8 mouse cellular contexts compared by ENCODE assay signal in genomic region chr4:42999451-43000140, GRCm38 (mm10). TPM values are rescaled to one million over a fixed set of nuclear protein-coding genes. Genes with fewer than 3 reads are reported as not detected.
A peak's percentile ranks its signal among the peaks of the same experiment; 100 is the strongest.
DNase-seq lines count a peak whose midpoint lies in the region; ATAC-seq and TF ChIP-seq lines count a peak whose summit lies in the region.

No protein-coding gene starts in this region.

- peak overlapping the region; percentile 68 to 78 for H3K4me3 ChIP-seq in MEL (ENCODE audit: control insufficient read depth in 1 of 2, insufficient read depth in 1 of 2, low read depth in 2 of 2, low read length in 2 of 2)
- peak overlapping the region; percentile 82 for H3K4me3 ChIP-seq in forebrain, postnatal 0 days (ENCODE audit: low read depth, low read length)
- H3K4me3 ChIP-seq in lung, embryonic 16.5 days (ENCODE audit: low read length): peak overlapping the region; percentile 95
- H3K4me3 ChIP-seq in thymus, adult 2 months (ENCODE audit: control insufficient read depth, insufficient read depth, low read length): peak overlapping the region; percentile 100

- H3K4me1 ChIP-seq in MEL (ENCODE audit: control insufficient read depth in 1 of 2, insufficient read depth in 2 of 2, low read length in 2 of 2): peaks cover 3 to 13% of the 10 kb centered on the region in 2 experiments; a peak in 3 of 4 replicates
- H3K4me1 ChIP-seq in forebrain, postnatal 0 days (ENCODE audit: insufficient read depth): peaks cover 18% of the 10 kb centered on the region
- H3K4me1 ChIP-seq in lung, embryonic 16.5 days (replicated peaks; ENCODE audit: control insufficient read depth, insufficient read depth, low read length): peaks cover 19% of the 10 kb centered on the region
- peaks cover 4% of the 10 kb centered on the region for H3K4me1 ChIP-seq in thymus, adult 2 months (replicated peaks; ENCODE audit: control insufficient read depth, insufficient read depth, low read length)

- peak overlapping the region; percentile 83 for H3K9ac ChIP-seq in MEL (ENCODE audit: control insufficient read depth, low read depth, low read length, poor library complexity, severe bottlenecking)
- peak overlapping the region; percentile 97 for H3K9ac ChIP-seq in forebrain, postnatal 0 days
- peak overlapping the region; percentile 97 for H3K9ac ChIP-seq in lung, embryonic 16.5 days (ENCODE audit: low read length)

- H3K27ac ChIP-seq in MEL (ENCODE audit: control insufficient read depth, low read depth, low read length): peak overlapping the region; percentile 91
- H3K27ac ChIP-seq in forebrain, postnatal 0 days (ENCODE audit: low read depth, low read length): peak overlapping the region; percentile 98
- peak overlapping the region; percentile 99 for H3K27ac ChIP-seq in lung, embryonic 16.5 days (ENCODE audit: low read length)
- H3K27ac ChIP-seq in thymus, adult 2 months (ENCODE audit: control insufficient read depth, insufficient read depth, low read length): peak overlapping the region; percentile 85

- peak in 2 of 3 experiments; percentile 26 to 53; a peak in 5 of 6 replicates for TF ChIP-seq CTCF in MEL (IDR thresholded peaks at IDR 0.05 in 2 of 3, conservative IDR thresholded peaks at IDR 0.05 in 1 of 3; ENCODE audit: control insufficient read depth in 1 of 3, insufficient read depth in 1 of 3, low read depth in 2 of 3, low read length in 3 of 3, poor library complexity in 1 of 3, severe bottlenecking in 1 of 3)
- no peak; the same call in 1 of the 2 replicates for TF ChIP-seq CTCF in forebrain, postnatal 0 days (IDR thresholded peaks at IDR 0.05; ENCODE audit: low read depth)
- TF ChIP-seq CTCF in thymus, adult 2 months (IDR thresholded peaks at IDR 0.05; ENCODE audit: borderline replicate concordance, control insufficient read depth, extremely low read depth, insufficient read depth, low read length, poor library complexity): 0 out of 2 replicates have a peak, but pooled peaks have one; percentile 27

- ATAC-seq in forebrain, postnatal 0 days: peak; percentile 44
- ATAC-seq in lung, embryonic 16.5 days (ENCODE audit: low read depth): peak; percentile 86

- peak; percentile 87 for DNase-seq in MEL (ENCODE audit: low read depth, low spot score)
- DNase-seq in cerebellum, adult 18-20 months: peak; percentile 68 to 78
- DNase-seq in forebrain, postnatal 0 days: peak; percentile 80
- DNase-seq in heart, postnatal 4 days: peak; percentile 77
- DNase-seq in layer of hippocampus, adult 9-10 months (ENCODE audit: low spot score): peak; percentile 37
- DNase-seq in ovary, adult 18-20 months (ENCODE audit: low spot score): peak; percentile 75
- peak; percentile 73 for DNase-seq in thymus, adult 2 months

- peak overlapping the region; percentile 58 for H3K4me2 ChIP-seq in forebrain, postnatal 0 days (ENCODE audit: low read depth)
- peak overlapping the region; percentile 87 for H3K4me2 ChIP-seq in lung, embryonic 16.5 days (ENCODE audit: low read depth, low read length)

- H3K9me3 ChIP-seq in MEL (replicated peaks; ENCODE audit: insufficient read depth, low read length): no peaks in the 10 kb centered on the region
- H3K9me3 ChIP-seq in forebrain, postnatal 0 days (ENCODE audit: low read length): no peaks in the 10 kb centered on the region
- H3K9me3 ChIP-seq in lung, embryonic 16.5 days (ENCODE audit: control insufficient read depth, low read length): no peaks in the 10 kb centered on the region

- H3K27me3 ChIP-seq in MEL (ENCODE audit: control insufficient read depth in 1 of 2, insufficient read depth in 2 of 2, low read length in 2 of 2): no peaks in the 10 kb centered on the region
- H3K27me3 ChIP-seq in forebrain, postnatal 0 days (ENCODE audit: insufficient read depth, low read length): no peaks in the 10 kb centered on the region
- no peaks in the 10 kb centered on the region for H3K27me3 ChIP-seq in lung, embryonic 16.5 days (ENCODE audit: control insufficient read depth, insufficient read depth, low read depth, low read length)
- H3K27me3 ChIP-seq in thymus, adult 2 months (ENCODE audit: control insufficient read depth, insufficient read depth, low read length): no peaks in the 10 kb centered on the region

- H3K79me2 ChIP-seq in MEL (ENCODE audit: control insufficient read depth, insufficient read depth, low read length, poor library complexity): peaks cover 36% of the 10 kb centered on the region

- WGBS in forebrain, postnatal 0 days: 3% methylated on average over 45 of the region's 51 CpGs
- 0% methylated on average over 38 of the region's 51 CpGs for WGBS in lung, embryonic 16.5 days
- WGBS in thymus, adult 2 months: under 1% methylated on average over 51 of the region's 51 CpGs

- peaks cover 17 to 25% of the 10 kb centered on the region in 2 experiments for H3K36me3 ChIP-seq in MEL (ENCODE audit: control insufficient read depth in 1 of 2, insufficient read depth in 2 of 2, low read length in 2 of 2)
- H3K36me3 ChIP-seq in forebrain, postnatal 0 days (ENCODE audit: insufficient read depth): peaks cover 14% of the 10 kb centered on the region; the same call in 1 of the 2 replicates
- H3K36me3 ChIP-seq in lung, embryonic 16.5 days (ENCODE audit: control insufficient read depth, insufficient read depth, low read length): peaks cover 11% of the 10 kb centered on the region
- peaks cover 11% of the 10 kb centered on the region for H3K36me3 ChIP-seq in thymus, adult 2 months (ENCODE audit: control insufficient read depth, insufficient read depth, low read length)

- TF ChIP-seq EP300 in MEL (IDR thresholded peaks at IDR 0.05; ENCODE audit: low read depth in 1 of 2, low read length in 2 of 2): no peak

- TF ChIP-seq POLR2A in MEL (IDR thresholded peaks at IDR 0.05; ENCODE audit: control insufficient read depth in 1 of 2, insufficient read depth in 1 of 2, low read depth in 1 of 2, low read length in 2 of 2, poor library complexity in 1 of 2): peak; percentile 59 to 69; a peak in 1 of 4 replicates
- no peak for TF ChIP-seq POLR2A in thymus, adult 2 months (IDR thresholded peaks at IDR 0.05; ENCODE audit: control insufficient read depth, extremely low read depth, insufficient read depth, low read length, poor library complexity)

- TF ChIP-seq RAD21 in MEL (IDR thresholded peaks at IDR 0.05; ENCODE audit: low read depth, low read length): no peak

TF ChIP-seq in MEL, 35 proteins besides CTCF, POLR2A, EP300 and RAD21 (continues in another document):
- TF ChIP-seq ZMIZ1 (IDR thresholded peaks at IDR 0.05; ENCODE audit: low read depth, low read length) (peak; percentile 56; the same call in 1 of the 2 replicates), ETS1 (IDR thresholded peaks at IDR 0.05; ENCODE audit: low read depth, low read length) (no peak), SMC3 (IDR thresholded peaks at IDR 0.05; ENCODE audit: low read depth, low read length) (no peak), KAT2A (conservative IDR thresholded peaks at IDR 0.05; ENCODE audit: low read depth, low read length) (no peak; the same call in 1 of the 2 replicates)

RNA-seq across cellular contexts. Expression of gene Vcp, which starts 0.7 kb away (rescaled TPM):
- total RNA-seq in MEL (2012; rRNA removed): 264 and 319 TPM in 2 replicates
- 100 to 1,000 TPM; 420 to 792 TPM for polyA plus RNA-seq in MEL (2012; ENCODE audit: insufficient read depth in 1 of 2, insufficient read length in 2 of 2, low read depth in 1 of 2, low replicate concordance in 2 of 2, missing spikeins in 1 of 2)
- total RNA-seq in forebrain, postnatal 0 days (2014; rRNA removed): 221 and 255 TPM in 2 replicates
- 357 and 443 TPM in 2 replicates for polyA plus RNA-seq in forebrain, postnatal 0 days (2015; fragmentation: Nextera tagmentation; extraction: Ambion mirVana)
- 100 to 1,000 TPM; 291 to 295 TPM for total RNA-seq in heart, postnatal 4 days (2021)
- 482 and 519 TPM in 2 replicates for polyA plus RNA-seq in lung, embryonic 16.5 days (2015; fragmentation: Nextera tagmentation; extraction: Ambion mirVana)
- polyA plus RNA-seq in thymus, adult 2 months (2012; rRNA removed): 126 and 169 TPM in 2 replicates

RNA-seq across cellular contexts. Expression of gene Fancg, which starts 10.7 kb away (rescaled TPM):
- 10.1 and 11.4 TPM in 2 replicates for total RNA-seq in MEL (2012; rRNA removed)
- polyA plus RNA-seq in MEL (2012; ENCODE audit: insufficient read depth in 1 of 2, insufficient read length in 2 of 2, low read depth in 1 of 2, low replicate concordance in 2 of 2, missing spikeins in 1 of 2): 10 to 100 TPM in 1 of 2 experiments, not detected in 1; 24.6 TPM
- total RNA-seq in forebrain, postnatal 0 days (2014; rRNA removed): 12.8 and 21.8 TPM in 2 replicates
- 10.9 and 12.4 TPM in 2 replicates for polyA plus RNA-seq in forebrain, postnatal 0 days (2015; fragmentation: Nextera tagmentation; extraction: Ambion mirVana)
- 1 to 10 TPM; 7.4 to 8.2 TPM for total RNA-seq in heart, postnatal 4 days (2021)
- polyA plus RNA-seq in lung, embryonic 16.5 days (2015; fragmentation: Nextera tagmentation; extraction: Ambion mirVana): 22.5 and 24.1 TPM in 2 replicates
- 50.0 and 59.1 TPM in 2 replicates for polyA plus RNA-seq in thymus, adult 2 months (2012; rRNA removed)

RNA-seq across cellular contexts. Expression of gene Pigo, which starts 26.0 kb away (rescaled TPM):
- 22.3 TPM in 2 replicates for total RNA-seq in MEL (2012; rRNA removed)
- polyA plus RNA-seq in MEL (2012; ENCODE audit: insufficient read depth in 1 of 2, insufficient read length in 2 of 2, low read depth in 1 of 2, low replicate concordance in 2 of 2, missing spikeins in 1 of 2): 10 to 100 TPM in 1 of 2 experiments, not detected in 1; 36.1 TPM
- total RNA-seq in forebrain, postnatal 0 days (2014; rRNA removed): 15.6 and 20.3 TPM in 2 replicates
- polyA plus RNA-seq in forebrain, postnatal 0 days (2015; fragmentation: Nextera tagmentation; extraction: Ambion mirVana): 16.5 and 21.9 TPM in 2 replicates
- total RNA-seq in heart, postnatal 4 days (2021): 10 to 100 TPM; 24.7 to 24.9 TPM
- 21.8 and 24.8 TPM in 2 replicates for polyA plus RNA-seq in lung, embryonic 16.5 days (2015; fragmentation: Nextera tagmentation; extraction: Ambion mirVana)
- polyA plus RNA-seq in thymus, adult 2 months (2012; rRNA removed): 47.4 and 54.5 TPM in 2 replicates

RNA-seq across cellular contexts. Expression of gene 1700022I11Rik, which starts 30.2 kb away (rescaled TPM):
- total RNA-seq in MEL (2012; rRNA removed): 0.54 and 0.65 TPM in 2 replicates
- polyA plus RNA-seq in MEL (2012; ENCODE audit: insufficient read depth in 1 of 2, insufficient read length in 2 of 2, low read depth in 1 of 2, low replicate concordance in 2 of 2, missing spikeins in 1 of 2): under 1 TPM in 1 of 2 experiments, not detected in 1; 0.39 TPM
- not detected in 2 replicates for total RNA-seq in forebrain, postnatal 0 days (2014; rRNA removed)
- polyA plus RNA-seq in forebrain, postnatal 0 days (2015; fragmentation: Nextera tagmentation; extraction: Ambion mirVana): 0.23 and 0.63 TPM in 2 replicates
- total RNA-seq in heart, postnatal 4 days (2021): not detected
- 0.44 and 0.53 TPM in 2 replicates for polyA plus RNA-seq in lung, embryonic 16.5 days (2015; fragmentation: Nextera tagmentation; extraction: Ambion mirVana)
- polyA plus RNA-seq in thymus, adult 2 months (2012; rRNA removed): not detected in 2 replicates

RNA-seq across cellular contexts. Expression of gene Stoml2, which starts 31.9 kb away (rescaled TPM):
- 384 and 391 TPM in 2 replicates for total RNA-seq in MEL (2012; rRNA removed)
- 100 to 1,000 TPM in 1 of 2 experiments, not detected in 1; 480 TPM for polyA plus RNA-seq in MEL (2012; ENCODE audit: insufficient read depth in 1 of 2, insufficient read length in 2 of 2, low read depth in 1 of 2, low replicate concordance in 2 of 2, missing spikeins in 1 of 2)
- total RNA-seq in forebrain, postnatal 0 days (2014; rRNA removed): 94.4 and 120 TPM in 2 replicates
- polyA plus RNA-seq in forebrain, postnatal 0 days (2015; fragmentation: Nextera tagmentation; extraction: Ambion mirVana): 233 and 240 TPM in 2 replicates
- total RNA-seq in heart, postnatal 4 days (2021): 100 to 1,000 TPM; 101 to 107 TPM
- 286 and 289 TPM in 2 replicates for polyA plus RNA-seq in lung, embryonic 16.5 days (2015; fragmentation: Nextera tagmentation; extraction: Ambion mirVana)
- 71.2 and 78.5 TPM in 2 replicates for polyA plus RNA-seq in thymus, adult 2 months (2012; rRNA removed)

Comparison
In these comparisons a context has a peak if more than half of its experiments do, and no peak if none do; other contexts are left out.
1. Peak in every context shown above with its lines: DNase-seq, ATAC-seq, H3K4me3 ChIP-seq and H3K27ac ChIP-seq.
2. DNase-seq: peak in every context shown above with its lines; median percentile 87 in MEL; 80 in forebrain, postnatal 0 days; 77 in heart, postnatal 4 days; 75 in ovary, adult 18-20 months; 73 in cerebellum, adult 18-20 months; 73 in thymus, adult 2 months; 37 in layer of hippocampus, adult 9-10 months.